12 mouse cellular contexts compared by ENCODE assay signal in genomic region chr3:30086139-30086538, GRCm38 (mm10).
"Had no signal": no experiment of that assay in that cellular context is flagged by ENCODE, and none has a peak within 500 bp of the region (broad histone marks: within the 10 kb centered on the region; RNA-seq: fewer than 3 reads in every experiment).

No protein-coding gene starts in this region.

- H3K4me3 ChIP-seq: left cerebral cortex, adult 2 months; liver, embryonic 15.5 days; midbrain, embryonic 12.5 days had no signal

- H3K27me3 ChIP-seq: liver, embryonic 15.5 days; midbrain, embryonic 12.5 days had no signal

- DNase-seq: kidney, adult 2 months; kidney, postnatal 14 days; lung, adult 2 months; lung, postnatal 4 days; right cerebral cortex, adult 18-20 months; right cerebral cortex, postnatal 25 days; spleen, adult 18-20 months; thymus, adult 18-20 months; thymus, postnatal 14 days had no signal

- H3K4me1 ChIP-seq: liver, embryonic 15.5 days had no signal

- H3K36me3 ChIP-seq: liver, embryonic 15.5 days; midbrain, embryonic 12.5 days had no signal

- H3K9me3 ChIP-seq: liver, embryonic 15.5 days; midbrain, embryonic 12.5 days had no signal

- H3K27ac ChIP-seq: left cerebral cortex, adult 2 months; liver, embryonic 15.5 days; midbrain, embryonic 12.5 days had no signal
